Mouse (Mus musculus) cerebellum, adult 11 months (tissue): ENCODE data around the gene Mkks.

Experiments
- DNase-seq: peaks from one replicate; pipeline ENCODE4 v3.0.0; 2022

The Mkks gene

GRCm38 (mm10) chr2:136833976-136834714 is 57.0 kb downstream of the Mkks start:
- DNase-seq = no peak

GRCm38 (mm10) chr2:136832936-136833335 is 58.3 kb downstream of the Mkks start:
- no peak for DNase-seq

- DNase-seq = no peak
Observed at GRCm38 (mm10) chr2:136827612-136828011, 63.6 kb downstream of the Mkks start.
